Mouse (Mus musculus): ENCODE results near the gene Rgsl1. TPM values are rescaled to one million over a fixed set of nuclear protein-coding genes. Genes with fewer than 3 reads are reported as not detected.

The Rgsl1 gene
- total and polyA plus RNA-seq, 2 experiments, result 0.09 TPM; not detected in 1

GRCm38 (mm10) chr1:153749211-153749801 is 94.6 kb downstream of the Rgsl1 start, which contains the start of gene Rnasel:
Rnasel (plus strand) TSS chr1:153749426.
- Histone ChIP-seq H3K4me3 (ENCODE audit: insufficient read depth, low read depth, low read length) (peak within 1 kb of the TSS; percentile 34), H3K4me1 (ENCODE audit: control insufficient read depth, insufficient read depth, low read length) (peaks cover 4% of the 10 kb centered on the region)

GRCm38 (mm10) chr1:153748549-153748948 is 95.4 kb downstream of the Rgsl1 start:
- peaks cover 3% of the 10 kb centered on the region; the same call in 1 of the 2 replicates for H3K36me3 ChIP-seq (ENCODE audit: control insufficient read depth, insufficient read depth, low read length)
- TF ChIP-seq CTCF (IDR thresholded peaks at IDR 0.05; ENCODE audit: low read depth, low read length) (no peak), POLR2A (IDR thresholded peaks at IDR 0.05; ENCODE audit: extremely low read depth, insufficient read depth, low read length) (no peak)
- no peak overlapping the region for H3K4me3 ChIP-seq (ENCODE audit: insufficient read depth, low read depth, low read length)
- peaks cover 8% of the 10 kb centered on the region for H3K4me1 ChIP-seq (ENCODE audit: control insufficient read depth, insufficient read depth, low read length)
- 0 out of 2 replicates have a peak overlapping the region, but pooled peaks have one; percentile 19 for H3K27ac ChIP-seq (replicated peaks; ENCODE audit: insufficient read depth, low read depth, low read length)
- 25% methylated on average over 1 of the region's 1 CpGs for WGBS
- H3K9ac ChIP-seq (ENCODE audit: low read depth, low read length), result no peak overlapping the region
- no peaks in the 10 kb centered on the region for H3K79me2 ChIP-seq (ENCODE audit: control insufficient read depth, insufficient read depth, low read length)
- DNase-seq (ENCODE audit: extremely low read depth, low read depth, low spot score), result no peak
- H3K27me3 ChIP-seq (ENCODE audit: control insufficient read depth, insufficient read depth, low read length), result no peaks in the 10 kb centered on the region

More at GRCm38 (mm10) chr1:153749211-153749801, 94.6 kb downstream of the Rgsl1 start, which contains the start of gene Rnasel:
- H3K27ac ChIP-seq (replicated peaks; ENCODE audit: insufficient read depth, low read depth, low read length), result peak within 1 kb of the TSS; percentile 19
- WGBS, result 1% methylated on average over 18 of the region's 18 CpGs
- TF ChIP-seq CTCF (IDR thresholded peaks at IDR 0.05; ENCODE audit: low read depth, low read length) (peak; percentile 63), POLR2A (IDR thresholded peaks at IDR 0.05; ENCODE audit: extremely low read depth, insufficient read depth, low read length) (no peak)
- no peaks in the 10 kb centered on the region; the same call in 1 of the 2 replicates for H3K36me3 ChIP-seq (ENCODE audit: control insufficient read depth, insufficient read depth, low read length)
- no peaks in the 10 kb centered on the region for H3K79me2 ChIP-seq (ENCODE audit: control insufficient read depth, insufficient read depth, low read length)
- H3K27me3 ChIP-seq (ENCODE audit: control insufficient read depth, insufficient read depth, low read length), result no peaks in the 10 kb centered on the region
- H3K9ac ChIP-seq (ENCODE audit: low read depth, low read length), result peak within 1 kb of the TSS; percentile 46; the same call in 1 of the 2 replicates
- peak; percentile 69 for DNase-seq (ENCODE audit: extremely low read depth, low read depth, low spot score)

- Histone ChIP-seq H3K36me3 (ENCODE audit: control insufficient read depth, insufficient read depth, low read length) (peaks cover 7% of the 10 kb centered on the region; the same call in 1 of the 2 replicates), H3K9ac (ENCODE audit: low read depth, low read length) (no peak overlapping the region), H3K4me1 (ENCODE audit: control insufficient read depth, insufficient read depth, low read length) (peaks cover 10% of the 10 kb centered on the region), H3K4me3 (ENCODE audit: insufficient read depth, low read depth, low read length) (no peak overlapping the region), H3K27me3 (ENCODE audit: control insufficient read depth, insufficient read depth, low read length) (no peaks in the 10 kb centered on the region), H3K27ac (replicated peaks; ENCODE audit: insufficient read depth, low read depth, low read length) (0 out of 2 replicates have a peak overlapping the region, but pooled peaks have one; percentile 19), H3K79me2 (ENCODE audit: control insufficient read depth, insufficient read depth, low read length) (no peaks in the 10 kb centered on the region)
- DNase-seq (ENCODE audit: extremely low read depth, low read depth, low spot score), result no peak
- TF ChIP-seq CTCF (IDR thresholded peaks at IDR 0.05; ENCODE audit: low read depth, low read length) (no peak), POLR2A (IDR thresholded peaks at IDR 0.05; ENCODE audit: extremely low read depth, insufficient read depth, low read length) (no peak)
- WGBS, result 69% methylated on average over 12 of the region's 12 CpGs
Observed at GRCm38 (mm10) chr1:153747861-153748530, 95.9 kb downstream of the Rgsl1 start.

- Histone ChIP-seq H3K9ac (ENCODE audit: low read depth, low read length) (no peak overlapping the region), H3K4me1 (ENCODE audit: control insufficient read depth, insufficient read depth, low read length) (peaks cover 12% of the 10 kb centered on the region), H3K4me3 (ENCODE audit: insufficient read depth, low read depth, low read length) (no peak overlapping the region), H3K27me3 (ENCODE audit: control insufficient read depth, insufficient read depth, low read length) (no peaks in the 10 kb centered on the region), H3K27ac (replicated peaks; ENCODE audit: insufficient read depth, low read depth, low read length) (no peak overlapping the region), H3K79me2 (ENCODE audit: control insufficient read depth, insufficient read depth, low read length) (no peaks in the 10 kb centered on the region), H3K36me3 (ENCODE audit: control insufficient read depth, insufficient read depth, low read length) (peaks cover 9% of the 10 kb centered on the region; the same call in 1 of the 2 replicates)
- peak; percentile 34 for DNase-seq (ENCODE audit: extremely low read depth, low read depth, low spot score)
- under 1% methylated on average over 12 of the region's 12 CpGs for WGBS
- TF ChIP-seq CTCF (IDR thresholded peaks at IDR 0.05; ENCODE audit: low read depth, low read length), result peak; percentile 93
- no peak for TF ChIP-seq POLR2A (IDR thresholded peaks at IDR 0.05; ENCODE audit: extremely low read depth, insufficient read depth, low read length)
Observed at GRCm38 (mm10) chr1:153746728-153747127, 97.2 kb downstream of the Rgsl1 start.

DNA sequence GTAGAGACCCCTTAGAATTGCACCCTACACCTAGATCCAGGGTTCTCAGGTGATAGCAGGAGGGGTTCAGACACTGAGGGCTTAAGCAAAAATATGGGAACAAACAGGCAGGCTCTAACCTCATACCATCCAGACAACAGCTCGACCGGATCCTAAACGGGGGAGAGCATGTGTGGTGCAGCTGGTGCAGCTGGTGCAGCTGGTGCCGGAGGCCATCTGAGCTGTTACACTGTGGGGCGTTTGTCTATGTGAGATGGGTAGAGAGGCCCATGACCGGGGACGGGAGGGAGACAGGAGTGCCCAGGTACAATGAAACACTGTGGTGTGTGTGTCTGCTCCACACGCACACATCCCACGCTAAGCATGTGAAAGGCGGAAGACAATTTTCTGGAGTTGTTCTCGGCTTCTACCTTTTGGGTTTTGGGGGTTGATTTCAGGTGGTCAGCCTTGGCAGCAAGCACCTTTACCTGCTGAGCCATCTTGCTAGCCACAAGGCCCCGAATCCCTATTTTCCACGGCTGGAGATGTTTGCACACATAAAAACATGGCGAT is 97.7 kb downstream of the Rgsl1 start:
- Histone ChIP-seq H3K79me2 (ENCODE audit: control insufficient read depth, insufficient read depth, low read length) (no peaks in the 10 kb centered on the region), H3K4me1 (ENCODE audit: control insufficient read depth, insufficient read depth, low read length) (peaks cover 12% of the 10 kb centered on the region), H3K27ac (replicated peaks; ENCODE audit: insufficient read depth, low read depth, low read length) (no peak overlapping the region; the same call in 1 of the 2 replicates), H3K27me3 (ENCODE audit: control insufficient read depth, insufficient read depth, low read length) (no peaks in the 10 kb centered on the region), H3K36me3 (ENCODE audit: control insufficient read depth, insufficient read depth, low read length) (peaks cover 11% of the 10 kb centered on the region; the same call in 1 of the 2 replicates), H3K4me3 (ENCODE audit: insufficient read depth, low read depth, low read length) (no peak overlapping the region), H3K9ac (ENCODE audit: low read depth, low read length) (no peak overlapping the region)
- DNase-seq (ENCODE audit: extremely low read depth, low read depth, low spot score), result no peak
- 74% methylated on average over 14 of the region's 14 CpGs for WGBS
- TF ChIP-seq POLR2A (IDR thresholded peaks at IDR 0.05; ENCODE audit: extremely low read depth, insufficient read depth, low read length) (no peak), CTCF (IDR thresholded peaks at IDR 0.05; ENCODE audit: low read depth, low read length) (no peak)

All from liver, adult 2 months (tissue).